Mouse (Mus musculus) heart, adult 2 months (tissue): ENCODE measurements at regions not wholly inside any gene's neighbourhood (a gene's known extent, or its start where the extent isn't known, plus 50 kb on each side); places are given as distances from the start of the nearest gene placed in this dataset.

Experiments
- DNase-seq, 2 experiments: peaks; one replicate each; pipeline ENCODE4 v3.0.0; 2021
- H3K27ac ChIP-seq: fragments of 200-600 bp; 2 replicates; pipeline ENCODE4 v1.8.1; 2022
- H3K27me3 ChIP-seq: fragments of 200-500 bp; 2 replicates; pipeline ENCODE4 v1.6.1; 2012; ENCODE audit warnings: mild to moderate bottlenecking, low read length, inconsistent platforms, mixed read lengths; ENCODE audit not compliant: control insufficient read depth, insufficient read depth
- H3K36me3 ChIP-seq: fragments of 200-500 bp; 2 replicates; pipeline ENCODE4 v1.6.1; 2012; ENCODE audit warnings: low read length, inconsistent platforms; ENCODE audit not compliant: control insufficient read depth, insufficient read depth
- H3K4me1 ChIP-seq: fragments of 200-500 bp; 2 replicates; pipeline ENCODE4 v1.6.1; 2011; ENCODE audit warnings: low read length; ENCODE audit not compliant: control insufficient read depth, insufficient read depth
- H3K4me3 ChIP-seq: fragments of 200-600 bp; 2 replicates; pipeline ENCODE4 v1.8.1; 2022
- H3K79me2 ChIP-seq: fragments of 200-500 bp; replicated peaks from 2 replicates; pipeline ENCODE4 v1.6.1; 2012; ENCODE audit warnings: mild to moderate bottlenecking, inconsistent platforms, low read length, moderate library complexity, mixed read lengths; ENCODE audit not compliant: control insufficient read depth, insufficient read depth
- H3K9ac ChIP-seq: fragments of 200-500 bp; 2 replicates; pipeline ENCODE4 v1.6.1; 2012; ENCODE audit warnings: low read depth, mild to moderate bottlenecking, control low read depth, inconsistent platforms, low read length, mixed read lengths
- CTCF ChIP-seq: fragments of 200-600 bp; IDR thresholded peaks from 2 replicates; pipeline ENCODE4 v1.8.1; 2022; ENCODE audit warnings: antibody characterized with exemption, mild to moderate bottlenecking, moderate library complexity
- EP300 ChIP-seq: fragments of 200-500 bp; IDR thresholded peaks from 2 replicates; pipeline ENCODE4 v1.6.1; 2011; ENCODE audit warnings: low read depth, low read length, control low read depth; ENCODE audit not compliant: insufficient read depth
- POLR2A ChIP-seq: fragments of 200-500 bp; IDR thresholded peaks from 2 replicates; pipeline ENCODE4 v1.6.1; 2011; ENCODE audit warnings: mild to moderate bottlenecking, low read depth, low read length, control low read depth; ENCODE audit not compliant: insufficient read depth
- whole genome bisulfite sequencing: fragments of 180-500 bp; shearing (Covaris S2); methylation state at CpG from one replicate; pipeline ENCODE4 v1.1.7; 2018; 5-methylcytosine and 5-hydroxymethylcytosine counted together
- intact Hi-C: fragments of 180-260 bp; cut with DNase I; formaldehyde crosslinking; loops from one replicate; pipeline ENCODE4 v1.15.1; 2025

- Histone ChIP-seq H3K79me2 (no peaks in the 10 kb centered on the region), H3K9ac (no peak overlapping the region), H3K36me3 (no peaks in the 10 kb centered on the region), H3K27ac (no peak overlapping the region), H3K4me1 (peaks cover 4% of the 10 kb centered on the region; the same call in 1 of the 2 replicates), H3K4me3 (no peak overlapping the region), H3K27me3 (no peaks in the 10 kb centered on the region)
- WGBS = 56% methylated on average over 7 of the region's 7 CpGs
- DNase-seq = no peak
- TF ChIP-seq CTCF (no peak), POLR2A (no peak), EP300 (no peak)
- intact Hi-C loops = no loop called here
These were observed 340.5 kb upstream of the Smim15 start for GRCm38 (mm10) chr13:107703736-107704135.

DNA sequence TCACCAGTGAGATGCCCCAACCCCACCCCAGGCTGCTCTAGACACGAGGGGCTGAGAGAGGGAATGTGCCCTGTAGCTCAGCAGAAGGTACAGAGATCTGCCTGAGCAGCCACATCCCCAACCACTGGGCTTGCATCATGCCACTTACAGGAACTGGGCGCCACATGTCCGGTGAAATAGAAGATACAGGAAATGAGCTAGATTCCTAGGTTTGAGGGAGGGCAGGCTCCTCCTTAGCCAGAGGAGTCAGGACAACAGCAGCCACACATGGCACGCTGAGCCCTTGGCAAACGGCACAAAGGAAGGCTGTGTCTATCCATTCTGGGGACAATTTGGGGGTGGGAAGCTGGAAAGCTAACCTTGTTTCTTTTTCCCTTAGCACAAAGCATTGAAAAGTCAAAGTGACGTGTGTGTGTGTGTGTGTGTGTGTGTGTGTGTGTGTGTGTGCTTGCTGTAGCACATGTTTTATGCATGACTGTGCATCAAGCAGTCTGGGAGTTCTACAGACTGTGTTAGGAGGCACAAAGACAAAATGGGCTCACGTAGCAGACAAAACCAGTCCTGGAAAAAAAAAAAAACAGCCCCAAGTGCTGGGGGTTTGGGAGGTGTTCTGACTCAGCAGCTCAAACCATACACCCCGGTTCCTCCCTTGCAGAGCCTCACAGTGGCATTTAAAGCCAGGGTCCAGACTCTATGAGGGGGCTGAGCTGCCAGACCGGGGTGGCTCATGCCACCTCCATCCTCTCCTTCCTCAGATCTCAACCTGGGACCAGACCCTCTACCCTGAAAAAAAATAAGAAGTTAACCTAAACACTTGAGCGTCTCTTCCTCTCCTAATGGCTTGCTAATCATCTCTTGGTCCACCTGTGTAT, 343.7 kb upstream of the Smim15 start:
- intact Hi-C loops = no loop called here
- Histone ChIP-seq H3K9ac (no peak overlapping the region), H3K36me3 (no peaks in the 10 kb centered on the region), H3K27me3 (no peaks in the 10 kb centered on the region), H3K4me1 (peaks cover 4% of the 10 kb centered on the region; the same call in 1 of the 2 replicates), H3K79me2 (no peaks in the 10 kb centered on the region), H3K4me3 (no peak overlapping the region), H3K27ac (no peak overlapping the region)
- TF ChIP-seq EP300 (no peak), POLR2A (no peak), CTCF (no peak)
- DNase-seq = peak in 1 of 2 experiments; percentile 15
- 50% methylated on average over 10 of the region's 10 CpGs for WGBS

DNA sequence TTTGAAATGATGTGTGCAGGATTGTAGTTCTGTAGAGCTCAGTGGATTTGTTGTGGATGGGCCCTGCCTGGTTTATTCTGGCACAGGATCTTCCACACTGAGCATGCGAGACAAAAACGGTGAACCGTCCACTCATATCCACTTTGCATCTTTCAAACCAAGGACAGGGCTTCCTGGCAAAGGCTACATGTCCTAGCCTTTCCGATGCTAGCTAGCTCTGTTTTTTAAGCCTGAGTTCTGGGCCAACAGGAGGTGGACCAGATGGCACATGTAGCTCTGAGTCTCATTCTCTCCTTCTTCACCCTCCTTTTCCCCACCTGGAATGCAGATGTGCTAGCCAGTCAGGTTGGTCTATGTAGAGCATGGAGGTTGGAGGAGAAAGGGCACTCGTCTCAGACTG, 345.0 kb upstream of the Smim15 start:
- H3K36me3 ChIP-seq = no peaks in the 10 kb centered on the region
- no peaks in the 10 kb centered on the region for H3K79me2 ChIP-seq
- TF ChIP-seq EP300 = no peak
- no peak for TF ChIP-seq POLR2A
- TF ChIP-seq CTCF = no peak
- DNase-seq = no peak
- intact Hi-C loops = no loop called here
- no peak overlapping the region for H3K4me3 ChIP-seq
- peaks cover 4% of the 10 kb centered on the region; the same call in 1 of the 2 replicates for H3K4me1 ChIP-seq
- H3K27me3 ChIP-seq = no peaks in the 10 kb centered on the region
- 78% methylated on average over 5 of the region's 5 CpGs for WGBS
- H3K9ac ChIP-seq = no peak overlapping the region
- H3K27ac ChIP-seq = no peak overlapping the region

- TF ChIP-seq POLR2A (no peak), EP300 (no peak), CTCF (no peak)
- intact Hi-C loops = no loop called here
- no peaks in the 10 kb centered on the region for H3K79me2 ChIP-seq
- 95% methylated on average over 7 of the region's 7 CpGs for WGBS
- no peaks in the 10 kb centered on the region for H3K27me3 ChIP-seq
- no peak overlapping the region for H3K9ac ChIP-seq
- H3K27ac ChIP-seq = no peak overlapping the region
- DNase-seq = no peak
- peaks cover 4% of the 10 kb centered on the region; the same call in 1 of the 2 replicates for H3K4me1 ChIP-seq
- H3K4me3 ChIP-seq = no peak overlapping the region
- H3K36me3 ChIP-seq = no peaks in the 10 kb centered on the region
These were observed 345.9 kb upstream of the Smim15 start for GRCm38 (mm10) chr13:107698345-107698744.

DNA sequence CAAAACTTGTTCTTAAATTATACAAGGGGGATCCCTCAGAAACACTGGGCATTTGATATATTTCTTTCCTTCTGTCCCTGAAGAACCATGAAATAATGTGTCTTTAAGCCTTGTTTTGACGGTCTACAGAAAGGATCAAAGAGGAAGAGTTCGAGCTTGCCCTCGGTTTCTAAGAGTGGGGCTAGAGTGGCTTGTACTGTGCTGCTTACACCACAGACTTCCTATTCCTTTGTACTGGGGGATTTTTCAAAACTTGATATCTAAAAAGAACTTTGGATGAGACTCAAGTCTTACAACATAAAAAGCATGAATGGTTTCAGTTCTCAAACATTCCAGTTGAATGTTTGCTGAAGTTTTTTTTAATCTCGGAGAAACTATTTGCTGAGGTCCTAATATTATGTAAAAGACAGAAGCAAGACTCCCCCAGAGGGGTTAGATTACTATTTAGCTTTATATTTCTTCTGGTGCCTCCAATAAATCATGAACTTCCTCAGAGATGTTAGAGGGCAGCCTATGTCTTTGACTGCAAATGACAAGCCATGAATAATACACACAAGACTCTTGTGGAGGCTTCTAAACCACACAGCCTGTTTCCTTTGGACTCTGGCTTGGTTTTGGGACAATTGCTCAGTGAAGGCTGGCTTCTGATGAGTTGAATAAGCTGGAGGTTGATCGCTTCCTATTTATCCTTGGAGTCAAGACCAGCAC, 352.0 kb upstream of the Smim15 start:
- Histone ChIP-seq H3K27ac (no peak overlapping the region), H3K27me3 (no peaks in the 10 kb centered on the region), H3K4me3 (no peak overlapping the region), H3K4me1 (no peaks in the 10 kb centered on the region), H3K79me2 (no peaks in the 10 kb centered on the region), H3K9ac (no peak overlapping the region), H3K36me3 (no peaks in the 10 kb centered on the region)
- DNase-seq = no peak
- TF ChIP-seq EP300 (no peak), CTCF (no peak), POLR2A (no peak)
- WGBS = 62% methylated on average over 5 of the region's 5 CpGs
- intact Hi-C loops = no loop called here

GRCm38 (mm10) chr13:107688972-107689371, 355.3 kb upstream of the Smim15 start:
- no peak for TF ChIP-seq EP300
- TF ChIP-seq CTCF = no peak
- TF ChIP-seq POLR2A = no peak
- H3K79me2 ChIP-seq = no peaks in the 10 kb centered on the region
- H3K27ac ChIP-seq = no peak overlapping the region
- H3K27me3 ChIP-seq = no peaks in the 10 kb centered on the region
- no peaks in the 10 kb centered on the region for H3K36me3 ChIP-seq
- WGBS = 30% methylated on average over 6 of the region's 6 CpGs
- no peak overlapping the region for H3K9ac ChIP-seq
- no peak overlapping the region for H3K4me3 ChIP-seq
- H3K4me1 ChIP-seq = no peaks in the 10 kb centered on the region
- DNase-seq = peak in 1 of 2 experiments; percentile 8
- intact Hi-C loops = no loop called here
